Mouse (Mus musculus) liver, embryonic 14.5 days (tissue): ENCODE data around the gene Rock2. TPM values are rescaled to one million over a fixed set of nuclear protein-coding genes. Genes with fewer than 3 reads are reported as not detected.

Experiments
- ATAC-seq: fragments of 200-750 bp; cut with Nextera tagmentation; 2 replicates; pipeline ENCODE4 v1.8.0; 2017; ENCODE audit warnings: moderate number of reproducible peaks, mild to moderate bottlenecking, moderate library complexity; ENCODE audit not compliant: insufficient read depth
- DNase-seq, 3 experiments: peaks; one replicate each; pipeline ENCODE4 v3.0.0-alpha.2; 2012 to 2013; ENCODE audit warnings: low read depth in 3 of 3, low spot score in 3 of 3
- H3K27ac ChIP-seq: fragments of 300-500 bp; sonication (generic); 2 replicates; pipeline ENCODE4 v1.5.1; 2014; ENCODE audit warnings: moderate library complexity, mild to moderate bottlenecking, control low read depth, inconsistent platforms
- H3K27me3 ChIP-seq: fragments of 300-500 bp; sonication (generic); 2 replicates; pipeline ENCODE4 v1.6.1; 2014; ENCODE audit warnings: mild to moderate bottlenecking, low read length, moderate library complexity; ENCODE audit not compliant: control insufficient read depth, insufficient read depth
- H3K36me3 ChIP-seq: fragments of 300-500 bp; sonication (generic); replicated peaks from 2 replicates; pipeline ENCODE4 v1.6.1; 2014; ENCODE audit warnings: low read depth; ENCODE audit not compliant: control insufficient read depth, insufficient read depth
- H3K4me1 ChIP-seq, 2 experiments: fragments of 200-500 bp in 1 of 2; fragments of 300-500 bp in 1 of 2; sonication (generic) in 1 of 2; replicated peaks; 2 replicates each; pipeline ENCODE4 v1.6.1; 2012 to 2014; ENCODE audit warnings: antibody characterized with exemption in 1 of 2, inconsistent platforms in 1 of 2, low read length in 1 of 2; ENCODE audit not compliant: control insufficient read depth in 2 of 2, insufficient read depth in 2 of 2
- H3K4me2 ChIP-seq: fragments of 300-500 bp; sonication (generic); 2 replicates; pipeline ENCODE4 v1.6.1; 2014; ENCODE audit warnings: low read depth, mild to moderate bottlenecking, control low read depth, moderate library complexity
- H3K4me3 ChIP-seq, 2 experiments: fragments of 200-500 bp in 1 of 2; fragments of 300-500 bp in 1 of 2; sonication (generic) in 1 of 2; 2 replicates each; pipeline ENCODE4 v1.5.1; 2012 to 2014; ENCODE audit warnings: low read depth in 2 of 2, low read length in 2 of 2, mild to moderate bottlenecking in 2 of 2, control low read depth in 1 of 2, inconsistent platforms in 1 of 2, moderate library complexity in 1 of 2; ENCODE audit not compliant: insufficient read depth in 1 of 2
- H3K9ac ChIP-seq: fragments of 300-500 bp; sonication (generic); replicated peaks from 2 replicates; pipeline ENCODE4 v1.6.1; 2014; ENCODE audit warnings: mild to moderate bottlenecking, control low read depth, moderate library complexity
- H3K9me3 ChIP-seq: fragments of 300-500 bp; sonication (generic); 2 replicates; pipeline ENCODE4 v1.6.1; 2016; ENCODE audit warnings: low read length, mixed read lengths; ENCODE audit not compliant: control insufficient read depth
- CTCF ChIP-seq: IDR thresholded peaks from 2 replicates; pipeline ENCODE4 v1.5.1; 2016; ENCODE audit warnings: antibody characterized with exemption, low read depth, control low read depth
- EP300 ChIP-seq: IDR thresholded peaks from 2 replicates; pipeline ENCODE4 v1.6.1; 2016; ENCODE audit warnings: antibody characterized with exemption, low read depth
- WGBS: fragments of 180-500 bp; shearing (Covaris S2); extraction: QIAGEN DNeasy Blood & Tissue Kit; methylation state at CpG from one replicate; pipeline ENCODE4 v1.1.7; 2014; ENCODE audit not compliant: insufficient replicate concordance; 5-methylcytosine and 5-hydroxymethylcytosine counted together
- polyA plus RNA-seq, 2 experiments: library from polyadenylated mRNA; depleted of rRNA in 1 of 2; stranded (reverse) in 1 of 2; unstranded in 1 of 2; fragments of >200 nt; fragmentation: Nextera tagmentation in 1 of 2; extraction: Ambion mirVana in 1 of 2; gene quantifications; 2 replicates each; pipeline versions ENCODE4 v1.2.1 to v1.2.3; 2012 to 2014

Rock2 gene
- polyA plus RNA-seq, 2 experiments: 5.1 to 5.7 TPM

- H3K4me2 ChIP-seq: no peak overlapping the region
- ATAC-seq (no peak), DNase-seq (no peak)
- no peak overlapping the region for H3K4me3 ChIP-seq
- H3K9me3 ChIP-seq: no peaks in the 10 kb centered on the region
- TF ChIP-seq EP300: no peak
- TF ChIP-seq CTCF: no peak
- H3K9ac ChIP-seq: no peak overlapping the region
- no peaks in the 10 kb centered on the region for H3K36me3 ChIP-seq
- H3K27me3 ChIP-seq: no peaks in the 10 kb centered on the region
- H3K27ac ChIP-seq: no peak overlapping the region
- H3K4me1 ChIP-seq: no peaks in the 10 kb centered on the region
- WGBS: 55% methylated on average over 2 of the region's 2 CpGs
Observed at GRCm38 (mm10) chr12:16859781-16860180, 34.9 kb upstream of the Rock2 start.

GRCm38 (mm10) chr12:16860533-16860932 lies 34.2 kb upstream of the Rock2 start:
- Histone ChIP-seq H3K27me3 (no peaks in the 10 kb centered on the region), H3K4me3 (no peak overlapping the region), H3K27ac (no peak overlapping the region), H3K4me2 (no peak overlapping the region), H3K4me1 (no peaks in the 10 kb centered on the region; a peak in 1 of 4 replicates), H3K9ac (no peak overlapping the region), H3K9me3 (no peaks in the 10 kb centered on the region), H3K36me3 (no peaks in the 10 kb centered on the region)
- no peak for ATAC-seq
- DNase-seq: no peak
- no peak for TF ChIP-seq EP300
- TF ChIP-seq CTCF: no peak
- 48% methylated on average over 1 of the region's 1 CpGs for WGBS

- Histone ChIP-seq H3K36me3 (no peaks in the 10 kb centered on the region), H3K4me2 (no peak overlapping the region), H3K4me3 (no peak overlapping the region), H3K9ac (no peak overlapping the region), H3K9me3 (no peaks in the 10 kb centered on the region), H3K27ac (no peak overlapping the region), H3K27me3 (no peaks in the 10 kb centered on the region), H3K4me1 (peaks cover 0 to 4% of the 10 kb centered on the region in 2 experiments; a peak in 2 of 4 replicates)
- ATAC-seq: no peak
- no peak for DNase-seq
- TF ChIP-seq EP300 (no peak), CTCF (no peak)
- 32% methylated on average over 3 of the region's 3 CpGs for WGBS
Observed at GRCm38 (mm10) chr12:16860961-16861360, 33.7 kb upstream of the Rock2 start.

- TF ChIP-seq CTCF (no peak), EP300 (no peak)
- WGBS: 61% methylated on average over 4 of the region's 4 CpGs
- Histone ChIP-seq H3K4me1 (peaks cover 0 to 17% of the 10 kb centered on the region in 2 experiments; a peak in 3 of 4 replicates), H3K9me3 (no peaks in the 10 kb centered on the region), H3K4me3 (no peak overlapping the region), H3K9ac (no peak overlapping the region), H3K27ac (no peak overlapping the region), H3K27me3 (no peaks in the 10 kb centered on the region), H3K36me3 (no peaks in the 10 kb centered on the region), H3K4me2 (no peak overlapping the region)
- DNase-seq: no peak
- ATAC-seq: no peak
Observed at GRCm38 (mm10) chr12:16864477-16864876, 30.2 kb upstream of the Rock2 start.

DNA sequence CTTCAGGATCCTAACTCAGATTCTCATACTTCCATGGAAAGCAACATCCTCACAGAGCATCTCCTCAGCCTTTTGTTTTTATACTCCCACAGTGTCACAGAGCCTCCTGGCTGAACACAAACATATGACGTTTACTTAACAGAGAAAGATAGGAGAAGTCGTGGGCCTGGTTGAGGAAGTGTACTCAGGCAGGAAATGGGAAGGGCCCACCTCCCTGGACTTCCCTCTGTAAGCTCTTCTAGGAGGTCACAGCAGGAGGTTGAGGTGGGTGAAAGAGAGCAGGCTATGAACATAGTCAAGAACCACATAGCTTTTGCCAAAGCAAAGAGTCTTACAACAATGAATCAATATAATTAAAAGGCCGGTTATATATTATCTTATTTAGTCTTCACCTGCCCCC lies 28.8 kb upstream of the Rock2 start:
- H3K4me1 ChIP-seq: peaks cover 0 to 27% of the 10 kb centered on the region in 2 experiments; a peak in 3 of 4 replicates
- no peak for DNase-seq
- WGBS: 17% methylated on average over 3 of the region's 3 CpGs

More for the DNA sequence above, 28.8 kb upstream of the Rock2 start:
- H3K9me3 ChIP-seq: no peaks in the 10 kb centered on the region
- TF ChIP-seq EP300: no peak
- TF ChIP-seq CTCF: no peak
- H3K27me3 ChIP-seq: no peaks in the 10 kb centered on the region
- no peak overlapping the region for H3K9ac ChIP-seq
- H3K36me3 ChIP-seq: no peaks in the 10 kb centered on the region
- no peak overlapping the region for H3K4me3 ChIP-seq
- no peak overlapping the region for H3K27ac ChIP-seq
- H3K4me2 ChIP-seq: no peak overlapping the region
- ATAC-seq: no peak
